Comparison of ENCODE assay signal across 9 mouse cellular contexts in genomic region chr17:23746311-23746710, GRCm38 (mm10). TPM values are rescaled to one million over a fixed set of nuclear protein-coding genes. Genes with fewer than 3 reads are reported as not detected.
DNase-seq lines count a peak whose midpoint lies in the region; ATAC-seq and TF ChIP-seq lines count a peak whose summit lies in the region.
"Had no signal": no experiment of that assay in that cellular context is flagged by ENCODE, and none has a peak within 500 bp of the region (broad histone marks: within the 10 kb centered on the region; RNA-seq: fewer than 3 reads in every experiment).

No protein-coding gene starts in this region.

- no peaks in the 10 kb centered on the region for H3K9me3 ChIP-seq in heart, embryonic 13.5 days
- H3K9me3 ChIP-seq in G1E (replicated peaks) = no peaks in the 10 kb centered on the region
- peaks cover 5% of the 10 kb centered on the region; the same call in 1 of the 2 replicates for H3K9me3 ChIP-seq in hindbrain, embryonic 10.5 days
- H3K9me3 ChIP-seq in midbrain, embryonic 11.5 days (ENCODE audit: control insufficient read depth, low read length) = no peaks in the 10 kb centered on the region
- H3K9me3 ChIP-seq: liver, embryonic 13.5 days had no signal

- H3K4me2 ChIP-seq in heart, embryonic 13.5 days = peak overlapping the region; percentile 69
- H3K4me2 ChIP-seq in midbrain, embryonic 11.5 days = peak overlapping the region; percentile 50; the same call in 1 of the 2 replicates

- H3K4me1 ChIP-seq in heart, embryonic 13.5 days = peaks cover 33% of the 10 kb centered on the region
- H3K4me1 ChIP-seq in G1E (ENCODE audit: insufficient read depth, low read depth, low read length) = peaks cover 56% of the 10 kb centered on the region
- peaks cover 37% of the 10 kb centered on the region for H3K4me1 ChIP-seq in hindbrain, embryonic 10.5 days (replicated peaks)
- peaks cover 10% of the 10 kb centered on the region for H3K4me1 ChIP-seq in midbrain, embryonic 11.5 days (ENCODE audit: control insufficient read depth, insufficient read depth, low read length)

- H3K27me3 ChIP-seq in heart, embryonic 13.5 days (replicated peaks) = peaks cover 75% of the 10 kb centered on the region
- peaks cover 59% of the 10 kb centered on the region for H3K27me3 ChIP-seq in G1E (ENCODE audit: insufficient read depth, low read length)
- peaks cover 70% of the 10 kb centered on the region for H3K27me3 ChIP-seq in hindbrain, embryonic 10.5 days (ENCODE audit: insufficient read depth, poor library complexity, severe bottlenecking)
- H3K27me3 ChIP-seq in midbrain, embryonic 11.5 days (ENCODE audit: control insufficient read depth, insufficient read depth, low read length) = peaks cover 58% of the 10 kb centered on the region

- H3K9ac ChIP-seq in heart, embryonic 13.5 days = peak overlapping the region; percentile 66; the same call in 1 of the 2 replicates
- no peak overlapping the region for H3K9ac ChIP-seq in midbrain, embryonic 11.5 days (ENCODE audit: low read length)
- H3K9ac ChIP-seq: liver, embryonic 13.5 days had no signal

- H3K4me3 ChIP-seq in heart, embryonic 13.5 days = peak overlapping the region; percentile 44
- H3K4me3 ChIP-seq in G1E (ENCODE audit: low read depth, low read length) = peak overlapping the region; percentile 62; the same call in 1 of the 2 replicates
- H3K4me3 ChIP-seq in hindbrain, embryonic 10.5 days = peak overlapping the region; percentile 51
- H3K4me3 ChIP-seq in midbrain, embryonic 11.5 days (ENCODE audit: low read depth, low read length) = peak overlapping the region; percentile 30; the same call in 1 of the 2 replicates

- H3K36me3 ChIP-seq in heart, embryonic 13.5 days = peaks cover under 1% of the 10 kb centered on the region
- H3K36me3 ChIP-seq in G1E (replicated peaks) = no peaks in the 10 kb centered on the region
- H3K36me3 ChIP-seq in hindbrain, embryonic 10.5 days = peaks cover 9% of the 10 kb centered on the region
- H3K36me3 ChIP-seq in midbrain, embryonic 11.5 days (ENCODE audit: control insufficient read depth, insufficient read depth, low read length) = 0 out of 2 replicates have a peak, but pooled peaks cover 2% of the 10 kb centered on the region
- H3K36me3 ChIP-seq: liver, embryonic 13.5 days had no signal

- 3% methylated on average over 12 of the region's 12 CpGs for WGBS in heart, embryonic 13.5 days
- 1% methylated on average over 12 of the region's 12 CpGs for WGBS in hindbrain, embryonic 10.5 days
- 2% methylated on average over 12 of the region's 12 CpGs for WGBS in midbrain, embryonic 11.5 days

- no peak for DNase-seq in heart, postnatal 4 days
- DNase-seq in G1E (ENCODE audit: low spot score) = no peak
- DNase-seq in hindbrain, embryonic 10.5 days (ENCODE audit: low spot score) = peak; percentile 35
- DNase-seq in midbrain, embryonic 11.5 days (ENCODE audit: low spot score, missing footprints) = peak; percentile 88
- no peak for DNase-seq in Muller cell, postnatal 12 days (ENCODE audit: inconsistent ontology term)
- no peak for DNase-seq in left cerebral cortex, adult 11 months (ENCODE audit: low spot score)
- DNase-seq in kidney, postnatal 36 days = no peak
- DNase-seq: liver, embryonic 13.5 days had no signal

- no peak for TF ChIP-seq CTCF in G1E (IDR thresholded peaks at IDR 0.05; ENCODE audit: low read depth, low read length)

- ATAC-seq in heart, embryonic 13.5 days (ENCODE audit: extremely low read depth, insufficient number of reproducible peaks, low FRiP score, low TSS enrichment) = no peak
- no peak for ATAC-seq in G1E (ENCODE audit: extremely low read depth, insufficient number of reproducible peaks, low FRiP score, poor library complexity, severe bottlenecking)
- no peak for ATAC-seq in midbrain, embryonic 11.5 days (ENCODE audit: low FRiP score)

- no peak overlapping the region for H3K27ac ChIP-seq in heart, embryonic 13.5 days (replicated peaks)
- H3K27ac ChIP-seq in hindbrain, embryonic 10.5 days = 0 out of 2 replicates have a peak overlapping the region, but pooled peaks have one; percentile 50
- no peak overlapping the region for H3K27ac ChIP-seq in midbrain, embryonic 11.5 days (ENCODE audit: low read depth, low read length)
- H3K27ac ChIP-seq: liver, embryonic 13.5 days had no signal

RNA-seq across cellular contexts. Expression of gene Kremen2, which starts 0.7 kb away (rescaled TPM):
- 0.09 and 0.32 TPM in 2 replicates for polyA plus RNA-seq in heart, embryonic 13.5 days (2015; fragmentation: Nextera tagmentation; extraction: Ambion mirVana)
- not detected for total RNA-seq in heart, postnatal 4 days (2021)
- total RNA-seq in G1E (2014; fragmentation: Nextera tagmentation) (not detected in 2 replicates), G1E (2017) (0.05 and 0.29 TPM in 2 replicates)
- polyA plus RNA-seq in G1E (2012) = 1.2 and 1.4 TPM in 2 replicates
- 3.4 and 4.3 TPM in 2 replicates for polyA plus RNA-seq in hindbrain, embryonic 10.5 days (2016; fragmentation: Nextera tagmentation; extraction: Ambion mirVana)
- polyA plus RNA-seq in midbrain, embryonic 11.5 days (2014; fragmentation: Nextera tagmentation; extraction: Ambion mirVana) = 0.58 and 0.63 TPM in 2 replicates

RNA-seq across cellular contexts. Expression of gene Paqr4, which starts 5.6 kb away (rescaled TPM):
- polyA plus RNA-seq in heart, embryonic 13.5 days (2015; fragmentation: Nextera tagmentation; extraction: Ambion mirVana) = 12.3 and 12.6 TPM in 2 replicates
- 10 to 100 TPM; 19.1 to 19.3 TPM for total RNA-seq in heart, postnatal 4 days (2021)
- total RNA-seq in G1E (2014; fragmentation: Nextera tagmentation) = 0.39 and 1.9 TPM in 2 replicates
- 2.6 and 3.2 TPM in 2 replicates for total RNA-seq in G1E (2017)
- polyA plus RNA-seq in G1E (2012) = 2.3 and 3.5 TPM in 2 replicates
- polyA plus RNA-seq in hindbrain, embryonic 10.5 days (2016; fragmentation: Nextera tagmentation; extraction: Ambion mirVana) = 28.8 and 43.6 TPM in 2 replicates
- 29.5 and 30.2 TPM in 2 replicates for polyA plus RNA-seq in midbrain, embryonic 11.5 days (2014; fragmentation: Nextera tagmentation; extraction: Ambion mirVana)

RNA-seq across cellular contexts. Expression of gene Pkmyt1, which starts 20.2 kb away (rescaled TPM):
- polyA plus RNA-seq in heart, embryonic 13.5 days (2015; fragmentation: Nextera tagmentation; extraction: Ambion mirVana) = 30.9 and 31.0 TPM in 2 replicates
- total RNA-seq in heart, postnatal 4 days (2021) = 10 to 100 TPM; 16.6 to 16.7 TPM
- total RNA-seq in G1E (2014; fragmentation: Nextera tagmentation) (33.5 and 41.1 TPM in 2 replicates), G1E (2017) (10.8 and 12.9 TPM in 2 replicates)
- 125 and 147 TPM in 2 replicates for polyA plus RNA-seq in G1E (2012)
- 54.0 and 61.5 TPM in 2 replicates for polyA plus RNA-seq in hindbrain, embryonic 10.5 days (2016; fragmentation: Nextera tagmentation; extraction: Ambion mirVana)
- 29.3 and 33.7 TPM in 2 replicates for polyA plus RNA-seq in midbrain, embryonic 11.5 days (2014; fragmentation: Nextera tagmentation; extraction: Ambion mirVana)

RNA-seq across cellular contexts. Expression of gene 1520401A03Rik, which starts 23.7 kb away (rescaled TPM):
- polyA plus RNA-seq in heart, embryonic 13.5 days (2015; fragmentation: Nextera tagmentation; extraction: Ambion mirVana) = 0.11 TPM in 1 of 2 replicates, not detected in the other
- not detected for total RNA-seq in heart, postnatal 4 days (2021)
- total RNA-seq in G1E (2014; fragmentation: Nextera tagmentation) = not detected in 2 replicates
- total RNA-seq in G1E (2017) = 0.05 TPM in 1 of 2 replicates, not detected in the other
- 0.02 TPM in 1 of 2 replicates, not detected in the other for polyA plus RNA-seq in G1E (2012)
- polyA plus RNA-seq in hindbrain, embryonic 10.5 days (2016; fragmentation: Nextera tagmentation; extraction: Ambion mirVana) = not detected in 2 replicates
- polyA plus RNA-seq in midbrain, embryonic 11.5 days (2014; fragmentation: Nextera tagmentation; extraction: Ambion mirVana) = not detected in 2 replicates

RNA-seq across cellular contexts. Expression of gene Flywch1, which starts 25.1 kb away (rescaled TPM):
- polyA plus RNA-seq in heart, embryonic 13.5 days (2015; fragmentation: Nextera tagmentation; extraction: Ambion mirVana) = 52.1 and 54.1 TPM in 2 replicates
- 10 to 100 TPM; 32.8 to 33.4 TPM for total RNA-seq in heart, postnatal 4 days (2021)
- total RNA-seq in G1E (2014; fragmentation: Nextera tagmentation) (11.9 and 14.1 TPM in 2 replicates), G1E (2017) (18.2 and 22.3 TPM in 2 replicates)
- polyA plus RNA-seq in G1E (2012) = 42.7 and 44.6 TPM in 2 replicates
- 181 and 211 TPM in 2 replicates for polyA plus RNA-seq in hindbrain, embryonic 10.5 days (2016; fragmentation: Nextera tagmentation; extraction: Ambion mirVana)
- 125 and 142 TPM in 2 replicates for polyA plus RNA-seq in midbrain, embryonic 11.5 days (2014; fragmentation: Nextera tagmentation; extraction: Ambion mirVana)

Comparison
In these comparisons a context has a peak if more than half of its experiments do, and no peak if none do; other contexts are left out.
1. DNase-seq: peak in hindbrain, embryonic 10.5 days (single experiment) and midbrain, embryonic 11.5 days (single experiment); none in heart, postnatal 4 days (single experiment), G1E (single experiment), Muller cell, postnatal 12 days (single experiment), left cerebral cortex, adult 11 months (single experiment) and kidney, postnatal 36 days (0 of 2).
2. Peak in every context shown above with its lines, with median percentiles within 50 percentile points of each other: H3K4me3 ChIP-seq.